Mouse (Mus musculus): ENCODE results near the gene Tigd3. TPM values are rescaled to one million over a fixed set of nuclear protein-coding genes. Genes with fewer than 3 reads are reported as not detected.

Tigd3 gene
- polyA plus RNA-seq (2012; rRNA removed), result 0.84 and 0.94 TPM in 2 replicates

GRCm38 (mm10) chr19:5894002-5894678, at the start of gene Tigd3:
TSS of gene Tigd3 (minus strand) at chr19:5894149.
- peaks cover 1% of the 10 kb centered on the region; the same call in 1 of the 2 replicates for H3K36me3 ChIP-seq (ENCODE audit: control insufficient read depth, insufficient read depth, low read length)
- H3K27ac ChIP-seq (ENCODE audit: control insufficient read depth, insufficient read depth, low read depth, low read length), result peak within 1 kb of the TSS; percentile 84

GRCm38 (mm10) chr19:5943404-5943803, 49.5 kb upstream of the Tigd3 start:
- H3K27me3 ChIP-seq (ENCODE audit: control insufficient read depth, insufficient read depth, low read length), result no peaks in the 10 kb centered on the region
- no peak overlapping the region for H3K4me3 ChIP-seq (ENCODE audit: control insufficient read depth, low read depth, low read length)
- no peaks in the 10 kb centered on the region; the same call in none of the 2 replicates for H3K36me3 ChIP-seq (ENCODE audit: control insufficient read depth, insufficient read depth, low read length)
- TF ChIP-seq POLR2A (IDR thresholded peaks at IDR 0.05; ENCODE audit: control insufficient read depth, low read depth, low read length) (no peak), CTCF (IDR thresholded peaks at IDR 0.05; ENCODE audit: control insufficient read depth, insufficient read depth, insufficient replicate concordance, low read depth, low read length) (no peak)
- peaks cover 4% of the 10 kb centered on the region; the same call in 1 of the 2 replicates for H3K4me1 ChIP-seq (ENCODE audit: control insufficient read depth, insufficient read depth, low read length)
- no peak overlapping the region for H3K27ac ChIP-seq (ENCODE audit: control insufficient read depth, insufficient read depth, low read depth, low read length)

More at GRCm38 (mm10) chr19:5894002-5894678, at the start of gene Tigd3:
- TF ChIP-seq CTCF (IDR thresholded peaks at IDR 0.05; ENCODE audit: control insufficient read depth, insufficient read depth, insufficient replicate concordance, low read depth, low read length) (no peak), POLR2A (IDR thresholded peaks at IDR 0.05; ENCODE audit: control insufficient read depth, low read depth, low read length) (peak; percentile 64)
- H3K4me3 ChIP-seq (ENCODE audit: control insufficient read depth, low read depth, low read length), result peak within 1 kb of the TSS; percentile 84
- H3K27me3 ChIP-seq (ENCODE audit: control insufficient read depth, insufficient read depth, low read length), result no peaks in the 10 kb centered on the region
- peaks cover 14% of the 10 kb centered on the region for H3K4me1 ChIP-seq (ENCODE audit: control insufficient read depth, insufficient read depth, low read length)

GRCm38 (mm10) chr19:5942581-5942980, 48.6 kb upstream of the Tigd3 start:
- Histone ChIP-seq H3K27me3 (ENCODE audit: control insufficient read depth, insufficient read depth, low read length) (no peaks in the 10 kb centered on the region), H3K36me3 (ENCODE audit: control insufficient read depth, insufficient read depth, low read length) (no peaks in the 10 kb centered on the region; the same call in none of the 2 replicates), H3K4me1 (ENCODE audit: control insufficient read depth, insufficient read depth, low read length) (peaks cover 10% of the 10 kb centered on the region), H3K27ac (ENCODE audit: control insufficient read depth, insufficient read depth, low read depth, low read length) (no peak overlapping the region), H3K4me3 (ENCODE audit: control insufficient read depth, low read depth, low read length) (no peak overlapping the region)
- TF ChIP-seq CTCF (IDR thresholded peaks at IDR 0.05; ENCODE audit: control insufficient read depth, insufficient read depth, insufficient replicate concordance, low read depth, low read length) (no peak), POLR2A (IDR thresholded peaks at IDR 0.05; ENCODE audit: control insufficient read depth, low read depth, low read length) (no peak)

GRCm38 (mm10) chr19:5940656-5941055, 46.7 kb upstream of the Tigd3 start:
- Histone ChIP-seq H3K4me1 (ENCODE audit: control insufficient read depth, insufficient read depth, low read length) (peaks cover 14% of the 10 kb centered on the region), H3K4me3 (ENCODE audit: control insufficient read depth, low read depth, low read length) (no peak overlapping the region), H3K27me3 (ENCODE audit: control insufficient read depth, insufficient read depth, low read length) (no peaks in the 10 kb centered on the region), H3K27ac (ENCODE audit: control insufficient read depth, insufficient read depth, low read depth, low read length) (peak overlapping the region; percentile 27), H3K36me3 (ENCODE audit: control insufficient read depth, insufficient read depth, low read length) (no peaks in the 10 kb centered on the region; the same call in 1 of the 2 replicates)
- TF ChIP-seq CTCF (IDR thresholded peaks at IDR 0.05; ENCODE audit: control insufficient read depth, insufficient read depth, insufficient replicate concordance, low read depth, low read length) (no peak), POLR2A (IDR thresholded peaks at IDR 0.05; ENCODE audit: control insufficient read depth, low read depth, low read length) (no peak)

GRCm38 (mm10) chr19:5940173-5940572, 46.2 kb upstream of the Tigd3 start:
- H3K4me3 ChIP-seq (ENCODE audit: control insufficient read depth, low read depth, low read length), result no peak overlapping the region
- no peaks in the 10 kb centered on the region for H3K27me3 ChIP-seq (ENCODE audit: control insufficient read depth, insufficient read depth, low read length)
- no peaks in the 10 kb centered on the region; the same call in 1 of the 2 replicates for H3K36me3 ChIP-seq (ENCODE audit: control insufficient read depth, insufficient read depth, low read length)
- peaks cover 14% of the 10 kb centered on the region for H3K4me1 ChIP-seq (ENCODE audit: control insufficient read depth, insufficient read depth, low read length)
- no peak for TF ChIP-seq POLR2A (IDR thresholded peaks at IDR 0.05; ENCODE audit: control insufficient read depth, low read depth, low read length)
- no peak for TF ChIP-seq CTCF (IDR thresholded peaks at IDR 0.05; ENCODE audit: control insufficient read depth, insufficient read depth, insufficient replicate concordance, low read depth, low read length)
- H3K27ac ChIP-seq (ENCODE audit: control insufficient read depth, insufficient read depth, low read depth, low read length), result no peak overlapping the region

- H3K27me3 ChIP-seq (ENCODE audit: control insufficient read depth, insufficient read depth, low read length), result no peaks in the 10 kb centered on the region
- no peak overlapping the region for H3K4me3 ChIP-seq (ENCODE audit: control insufficient read depth, low read depth, low read length)
- no peak for TF ChIP-seq CTCF (IDR thresholded peaks at IDR 0.05; ENCODE audit: control insufficient read depth, insufficient read depth, insufficient replicate concordance, low read depth, low read length)
- TF ChIP-seq POLR2A (IDR thresholded peaks at IDR 0.05; ENCODE audit: control insufficient read depth, low read depth, low read length), result no peak
- peaks cover 14% of the 10 kb centered on the region for H3K4me1 ChIP-seq (ENCODE audit: control insufficient read depth, insufficient read depth, low read length)
- no peak overlapping the region for H3K27ac ChIP-seq (ENCODE audit: control insufficient read depth, insufficient read depth, low read depth, low read length)
- H3K36me3 ChIP-seq (ENCODE audit: control insufficient read depth, insufficient read depth, low read length), result no peaks in the 10 kb centered on the region; the same call in 1 of the 2 replicates
Observed at GRCm38 (mm10) chr19:5939715-5940114, 45.8 kb upstream of the Tigd3 start.

GRCm38 (mm10) chr19:5938516-5938915, 44.6 kb upstream of the Tigd3 start:
- H3K27ac ChIP-seq (ENCODE audit: control insufficient read depth, insufficient read depth, low read depth, low read length), result no peak overlapping the region
- no peaks in the 10 kb centered on the region for H3K27me3 ChIP-seq (ENCODE audit: control insufficient read depth, insufficient read depth, low read length)
- peaks cover 14% of the 10 kb centered on the region for H3K4me1 ChIP-seq (ENCODE audit: control insufficient read depth, insufficient read depth, low read length)
- no peak overlapping the region for H3K4me3 ChIP-seq (ENCODE audit: control insufficient read depth, low read depth, low read length)
- no peak for TF ChIP-seq POLR2A (IDR thresholded peaks at IDR 0.05; ENCODE audit: control insufficient read depth, low read depth, low read length)
- TF ChIP-seq CTCF (IDR thresholded peaks at IDR 0.05; ENCODE audit: control insufficient read depth, insufficient read depth, insufficient replicate concordance, low read depth, low read length), result no peak
- no peaks in the 10 kb centered on the region; the same call in 1 of the 2 replicates for H3K36me3 ChIP-seq (ENCODE audit: control insufficient read depth, insufficient read depth, low read length)
